Mouse (Mus musculus) splenic B cell, adult 2 months (primary cell): ENCODE results near the gene Gm49661.

Experiments
- DNase-seq: peaks from one replicate; pipeline ENCODE4 v3.0.0-alpha.2; 2011; ENCODE audit warnings: low read depth, low spot score
- H3K27me3 ChIP-seq: 2 replicates; pipeline ENCODE4 v1.6.1; 2012; ENCODE audit warnings: mild to moderate bottlenecking, low read length, moderate library complexity, mixed read lengths; ENCODE audit not compliant: control insufficient read depth, poor library complexity, insufficient read depth, severe bottlenecking
- H3K36me3 ChIP-seq: 2 replicates; pipeline ENCODE4 v1.6.1; 2012; ENCODE audit warnings: mild to moderate bottlenecking, low read length, moderate library complexity, mixed read lengths; ENCODE audit not compliant: control insufficient read depth, poor library complexity, insufficient read depth, severe bottlenecking

Gene Gm49661

DNA sequence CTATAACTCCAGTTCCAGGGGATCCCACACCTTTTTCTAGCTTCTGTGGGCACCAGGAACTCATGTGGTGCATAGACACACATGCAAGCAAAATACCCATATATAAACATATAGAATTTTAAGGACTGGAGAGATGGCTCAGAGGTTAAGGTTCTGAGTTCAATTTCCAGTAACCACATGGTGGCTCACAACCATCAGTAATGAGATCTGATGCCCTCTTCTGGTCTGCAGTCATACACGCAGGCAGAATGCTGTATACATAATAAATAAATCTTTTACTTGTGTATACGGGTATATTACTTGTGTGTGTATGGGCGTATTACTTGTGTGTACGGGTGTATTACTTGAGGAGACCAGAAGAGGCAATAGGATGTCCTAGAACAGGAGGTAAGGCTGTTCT lies 5.3 kb downstream of the Gm49661 start:
- DNase-seq, result no peak
- Histone ChIP-seq H3K36me3 (no peaks in the 10 kb centered on the region; the same call in 1 of the 2 replicates), H3K27me3 (no peaks in the 10 kb centered on the region)

DNA sequence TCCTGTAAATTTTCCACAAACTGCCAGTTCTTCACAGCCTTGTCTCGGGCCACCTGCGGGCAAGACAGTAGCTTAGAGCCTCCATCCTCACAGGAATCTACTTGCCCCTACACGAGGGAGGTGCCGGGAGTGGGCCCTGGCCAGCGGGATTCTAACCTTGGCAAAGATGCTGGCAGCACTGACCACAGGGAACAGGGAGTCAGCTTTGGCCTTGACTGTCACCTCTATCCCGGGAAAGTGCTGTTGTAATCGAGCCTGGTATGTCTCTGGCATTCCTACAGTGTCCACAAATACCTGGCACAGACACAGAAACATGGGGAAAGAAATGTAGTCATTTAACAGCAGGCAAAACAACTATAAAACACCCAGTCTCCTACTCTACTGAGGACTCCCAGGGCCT lies 9.4 kb downstream of the Gm49661 start:
- Histone ChIP-seq H3K36me3 (no peaks in the 10 kb centered on the region; the same call in 1 of the 2 replicates), H3K27me3 (no peaks in the 10 kb centered on the region)
- DNase-seq, result no peak

DNA sequence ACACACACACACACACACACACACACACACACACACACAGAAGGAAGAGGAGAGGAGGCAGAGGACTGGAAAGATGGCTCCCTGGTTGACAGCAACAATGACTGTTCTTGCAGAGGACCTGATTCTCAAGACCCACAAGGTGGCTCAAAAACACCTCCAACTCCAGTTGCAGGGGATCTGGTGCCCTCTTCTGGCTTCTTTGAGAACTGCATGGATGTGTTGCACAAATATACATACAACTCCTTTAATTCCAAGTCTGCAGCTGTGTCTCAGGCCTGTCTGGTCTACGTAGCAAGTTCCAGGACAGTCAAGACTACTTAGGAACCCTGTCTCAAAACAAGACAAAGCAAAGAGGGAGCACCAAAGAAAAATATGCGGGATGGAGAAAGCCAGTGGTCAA lies 12.5 kb downstream of the Gm49661 start:
- no peaks in the 10 kb centered on the region for H3K27me3 ChIP-seq
- no peaks in the 10 kb centered on the region for H3K36me3 ChIP-seq
- peak; percentile 88 for DNase-seq

DNA sequence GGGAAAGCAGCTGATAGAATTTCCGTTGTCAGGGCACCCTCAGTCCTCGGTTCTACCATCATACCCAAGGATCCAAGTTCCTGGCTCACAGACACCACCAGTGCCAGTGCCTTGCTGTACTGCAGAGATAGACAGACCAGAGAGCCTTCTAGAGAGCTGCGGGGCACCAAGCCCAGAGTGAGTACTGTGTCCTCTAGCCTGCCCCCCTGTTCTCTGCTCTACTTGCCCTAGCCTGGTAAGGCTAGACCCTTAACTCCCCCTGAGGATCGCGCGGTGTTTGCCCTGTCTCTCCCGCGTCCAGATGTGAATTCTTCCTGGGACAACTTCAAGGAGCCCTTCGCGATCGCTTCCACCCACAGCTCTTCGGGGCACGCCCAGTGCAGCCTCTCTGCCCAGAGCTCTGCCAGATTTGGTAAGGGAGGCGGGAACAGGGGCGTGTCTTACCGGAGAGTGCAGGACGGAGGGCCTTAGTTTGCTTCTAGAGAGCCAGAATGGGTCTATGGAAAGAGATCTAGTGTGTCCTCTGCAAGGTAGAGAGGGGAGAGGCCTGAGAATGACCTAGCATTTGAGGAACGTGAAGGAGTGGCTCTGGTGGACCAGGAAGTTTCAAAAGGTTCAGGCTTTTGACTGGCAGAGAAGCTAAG lies 16.5 kb downstream of the Gm49661 start:
- Histone ChIP-seq H3K27me3 (no peaks in the 10 kb centered on the region), H3K36me3 (no peaks in the 10 kb centered on the region)
- DNase-seq, result no peak

DNA sequence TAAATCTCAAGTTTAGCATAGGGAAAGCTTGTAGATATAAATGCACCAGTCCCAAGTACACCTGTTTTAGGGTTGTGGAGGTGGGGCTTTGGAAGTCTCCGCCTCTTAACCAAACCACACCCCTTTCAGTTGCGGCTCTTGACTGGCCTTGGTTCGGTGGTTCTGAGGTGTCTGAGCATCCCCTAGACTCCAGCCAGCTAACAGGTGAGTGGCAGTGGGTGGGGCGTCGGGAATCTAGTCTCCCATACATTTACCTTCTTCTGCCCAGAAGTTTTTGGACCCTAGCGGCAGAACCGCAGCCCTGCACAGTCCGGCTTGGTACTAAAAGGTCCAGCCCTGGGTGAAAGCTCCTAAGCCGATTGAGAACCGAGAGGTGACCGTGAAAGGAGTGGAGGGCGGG lies 19.5 kb downstream of the Gm49661 start:
- DNase-seq, result no peak
- no peaks in the 10 kb centered on the region for H3K36me3 ChIP-seq
- no peaks in the 10 kb centered on the region for H3K27me3 ChIP-seq

DNA sequence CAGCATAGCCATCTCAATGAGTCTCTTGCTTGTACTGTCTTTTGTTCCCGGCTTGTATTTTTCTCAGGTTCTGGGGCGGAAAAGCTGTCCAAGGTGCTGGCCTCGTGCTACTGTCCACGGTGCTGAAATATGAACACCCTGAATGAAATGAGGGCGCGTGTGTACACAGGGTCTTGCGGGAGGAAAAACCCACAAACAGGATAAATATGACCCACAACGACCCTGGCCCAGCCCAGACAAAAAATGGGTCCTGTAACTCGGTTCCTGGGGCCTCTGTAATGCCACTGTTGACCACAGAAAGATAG lies 22.0 kb downstream of the Gm49661 start:
- peak; percentile 65 for DNase-seq
- Histone ChIP-seq H3K36me3 (no peaks in the 10 kb centered on the region), H3K27me3 (no peaks in the 10 kb centered on the region)

DNA sequence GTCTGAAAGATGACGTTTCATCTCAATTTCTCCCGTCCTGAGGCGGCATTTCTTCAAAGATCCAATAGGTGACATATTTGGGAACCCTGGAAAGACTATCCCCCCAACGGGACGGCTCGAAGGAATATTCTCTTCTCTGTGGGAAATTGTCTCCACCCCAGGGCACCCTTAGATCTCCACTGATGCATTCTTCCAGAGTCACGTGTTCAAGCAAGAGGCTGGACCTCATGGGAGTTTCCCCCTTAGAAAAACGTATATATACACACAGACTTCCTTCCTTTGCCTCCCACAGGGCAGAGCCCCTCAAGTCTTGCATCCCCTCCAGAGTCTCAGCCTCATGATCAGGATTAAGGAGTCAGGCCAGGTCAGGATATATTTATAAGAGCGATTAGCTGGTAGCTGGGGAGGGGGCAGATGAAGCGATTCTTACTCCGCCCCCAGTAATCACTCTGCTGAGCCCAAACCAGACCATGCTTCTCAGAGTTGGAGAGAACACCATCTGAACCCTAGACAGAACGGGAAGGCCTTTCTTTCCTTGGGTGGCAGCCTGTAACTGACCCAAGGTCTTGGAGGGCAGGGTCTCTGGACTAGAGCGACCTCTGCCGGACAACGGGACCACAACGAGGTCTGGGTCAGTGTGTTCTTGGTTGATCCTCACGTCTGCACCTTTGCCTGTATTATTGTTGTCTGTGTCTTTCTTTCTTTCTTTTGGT lies 22.5 kb downstream of the Gm49661 start, which contains the start of gene Rtbdn:
TSS of gene Rtbdn (plus strand) at position 464 of the 713 bp plus-strand sequence.
- no peak for DNase-seq
- H3K27me3 ChIP-seq, result no peaks in the 10 kb centered on the region
- no peaks in the 10 kb centered on the region for H3K36me3 ChIP-seq

DNA sequence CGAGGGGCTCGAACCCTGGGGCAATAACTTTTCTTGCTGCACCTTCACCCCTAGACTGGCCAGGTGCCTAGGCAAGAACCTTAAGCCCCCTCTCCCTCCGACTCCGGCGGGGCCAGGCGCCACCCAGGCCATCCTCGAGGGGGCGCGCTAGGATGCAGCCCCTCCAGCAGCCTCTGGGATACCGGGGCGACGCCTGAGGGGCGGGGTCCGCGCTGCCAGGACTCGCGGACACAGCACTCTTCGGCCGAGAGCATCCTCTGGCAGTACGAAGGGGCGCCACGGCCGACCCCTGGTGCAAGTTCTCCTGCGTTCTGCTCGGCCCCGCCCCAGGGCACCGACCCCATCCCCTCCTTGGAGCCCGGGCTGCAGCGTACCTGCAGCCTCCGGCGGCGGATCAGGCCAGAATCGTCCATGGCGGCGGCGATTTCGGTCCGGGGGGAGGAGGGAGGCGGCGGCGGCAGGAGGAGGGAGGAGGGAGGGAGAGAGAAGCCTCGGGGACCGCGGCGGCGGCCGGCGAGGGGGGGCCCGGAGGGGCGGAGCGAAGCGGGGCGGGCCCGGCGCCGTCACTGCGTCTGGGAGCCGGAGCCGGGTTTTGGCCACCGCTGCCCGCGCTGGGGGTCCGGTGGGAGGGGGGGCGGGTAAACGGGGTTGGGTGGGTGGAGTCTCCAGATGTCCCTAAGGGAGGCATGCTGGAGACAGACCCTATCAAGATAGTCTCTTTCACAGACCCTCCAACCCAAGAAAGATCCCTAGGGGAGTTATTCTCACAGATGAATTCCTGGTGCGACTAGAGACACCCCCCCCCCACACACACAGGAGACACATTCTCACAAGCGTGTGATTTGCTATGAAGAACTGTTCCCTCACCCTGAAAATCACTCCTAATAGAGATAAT lies 23.4 kb downstream of the Gm49661 start:
- no peak for DNase-seq
- H3K27me3 ChIP-seq, result no peaks in the 10 kb centered on the region
- H3K36me3 ChIP-seq, result no peaks in the 10 kb centered on the region

DNA sequence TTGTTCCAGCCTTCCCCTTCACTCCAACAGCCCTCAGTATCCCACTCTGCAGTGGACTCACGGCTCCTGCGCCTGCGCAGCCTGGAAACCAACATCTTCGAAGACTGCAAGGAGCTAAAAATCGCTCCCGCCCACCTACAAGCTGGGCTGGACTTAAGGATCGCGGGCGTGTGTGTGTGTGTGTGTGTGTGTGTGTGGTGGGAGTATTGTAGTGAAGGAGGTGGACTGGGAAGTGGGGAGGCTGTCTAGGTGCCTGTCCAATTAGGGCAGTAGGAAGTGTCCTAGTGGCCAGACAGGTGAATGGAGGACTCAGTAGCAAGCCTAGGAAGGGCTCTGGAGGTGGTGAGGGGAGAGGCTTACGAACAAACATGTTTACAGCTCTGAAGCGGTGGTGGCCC lies 24.0 kb downstream of the Gm49661 start:
- no peaks in the 10 kb centered on the region for H3K36me3 ChIP-seq
- no peaks in the 10 kb centered on the region for H3K27me3 ChIP-seq
- DNase-seq, result no peak

DNA sequence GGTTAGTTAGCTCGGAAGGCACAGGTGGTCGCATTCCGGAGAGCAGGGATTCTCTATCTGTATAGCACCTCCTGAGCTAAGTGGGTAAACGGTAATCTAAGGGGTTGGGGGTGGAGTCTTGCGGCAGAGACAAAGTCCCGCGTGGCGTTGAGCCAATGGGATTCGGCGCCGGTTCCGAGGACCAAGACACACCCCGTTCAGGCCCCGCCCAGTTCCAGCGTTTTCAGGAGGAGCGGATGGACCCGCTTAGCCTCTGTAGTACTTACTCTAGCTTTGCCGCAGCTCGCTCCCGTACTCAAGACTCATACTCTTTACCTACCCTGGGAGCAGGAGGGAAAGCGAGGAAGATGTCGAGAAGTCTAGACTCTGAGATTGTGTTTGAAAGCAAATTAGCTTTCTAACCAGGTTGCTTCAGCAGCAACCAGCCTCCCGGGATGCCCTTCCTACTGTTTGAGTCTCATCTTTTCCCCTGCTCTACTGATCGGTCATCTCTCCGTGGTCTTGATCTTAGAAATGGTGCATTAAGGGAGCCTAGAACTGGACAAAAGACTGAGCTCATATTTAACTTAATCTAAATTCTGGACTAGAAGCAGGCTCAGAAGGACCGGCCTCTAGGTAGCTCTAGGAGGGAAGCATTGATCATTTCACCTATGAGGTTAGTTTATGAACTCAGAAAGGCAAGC lies 24.6 kb downstream of the Gm49661 start:
- Histone ChIP-seq H3K27me3 (no peaks in the 10 kb centered on the region), H3K36me3 (no peaks in the 10 kb centered on the region)
- peak; percentile 50 for DNase-seq

DNA sequence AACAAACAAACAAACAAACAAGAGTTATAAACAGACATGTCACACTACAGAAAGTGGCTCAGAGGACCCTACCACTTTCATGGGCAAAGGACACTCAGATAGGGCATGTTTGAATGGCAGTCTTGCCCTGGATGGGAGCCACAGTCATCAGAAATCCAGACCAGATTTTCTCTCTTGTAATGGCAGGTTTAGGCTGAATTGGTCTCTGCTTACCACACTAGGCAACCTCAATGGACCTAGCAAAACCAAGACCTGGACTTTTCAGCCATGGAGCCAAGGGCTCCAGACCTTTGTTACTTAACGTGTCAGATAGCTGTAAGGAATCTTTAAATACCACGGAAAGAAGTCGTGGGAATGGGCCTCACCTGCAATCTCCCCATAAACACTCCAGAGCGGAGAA lies 25.5 kb downstream of the Gm49661 start:
- Histone ChIP-seq H3K27me3 (no peaks in the 10 kb centered on the region), H3K36me3 (no peaks in the 10 kb centered on the region)
- DNase-seq, result no peak

DNA sequence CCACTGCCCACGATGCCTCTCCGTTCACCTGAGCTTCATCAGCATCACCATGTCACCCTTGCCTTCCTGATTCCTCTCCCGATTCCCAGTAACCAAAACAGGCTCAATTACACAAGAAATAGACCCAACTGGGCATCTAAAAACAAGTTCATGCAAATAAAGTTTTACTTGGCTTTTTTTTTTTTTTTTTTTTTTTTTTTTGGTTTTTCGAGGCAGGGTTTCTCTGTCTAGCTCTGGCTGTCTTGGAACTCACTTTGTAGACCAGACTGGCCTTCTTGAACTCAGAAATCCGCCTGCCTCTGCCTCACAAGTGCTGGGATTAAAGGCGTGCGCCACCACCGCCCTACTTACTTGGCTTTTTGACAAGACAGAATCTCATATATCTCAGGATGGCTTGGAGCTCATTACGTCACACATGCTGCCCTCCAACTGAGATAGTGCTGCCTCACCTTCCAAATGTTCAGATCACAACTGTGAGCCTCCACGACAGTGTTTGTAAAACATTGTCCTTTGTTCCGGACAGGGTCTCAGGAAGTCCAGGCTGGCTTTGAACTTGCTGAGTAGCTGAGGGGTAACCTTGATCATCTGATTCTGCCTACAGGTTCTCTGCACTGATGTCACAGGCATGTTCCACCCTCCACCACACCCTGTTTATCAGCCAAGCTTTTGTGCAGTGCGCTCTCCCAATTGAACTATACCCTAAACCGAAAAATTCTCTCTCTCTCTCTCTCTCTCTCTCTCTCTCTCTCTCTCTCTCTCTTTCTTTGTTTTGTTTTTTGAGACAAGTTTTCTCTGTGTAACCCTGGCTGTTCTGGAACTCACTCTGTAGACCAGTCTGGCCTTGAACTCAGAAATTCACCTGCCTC lies 31.4 kb downstream of the Gm49661 start:
- no peak for DNase-seq
- Histone ChIP-seq H3K27me3 (peaks cover 1% of the 10 kb centered on the region), H3K36me3 (no peaks in the 10 kb centered on the region)

DNA sequence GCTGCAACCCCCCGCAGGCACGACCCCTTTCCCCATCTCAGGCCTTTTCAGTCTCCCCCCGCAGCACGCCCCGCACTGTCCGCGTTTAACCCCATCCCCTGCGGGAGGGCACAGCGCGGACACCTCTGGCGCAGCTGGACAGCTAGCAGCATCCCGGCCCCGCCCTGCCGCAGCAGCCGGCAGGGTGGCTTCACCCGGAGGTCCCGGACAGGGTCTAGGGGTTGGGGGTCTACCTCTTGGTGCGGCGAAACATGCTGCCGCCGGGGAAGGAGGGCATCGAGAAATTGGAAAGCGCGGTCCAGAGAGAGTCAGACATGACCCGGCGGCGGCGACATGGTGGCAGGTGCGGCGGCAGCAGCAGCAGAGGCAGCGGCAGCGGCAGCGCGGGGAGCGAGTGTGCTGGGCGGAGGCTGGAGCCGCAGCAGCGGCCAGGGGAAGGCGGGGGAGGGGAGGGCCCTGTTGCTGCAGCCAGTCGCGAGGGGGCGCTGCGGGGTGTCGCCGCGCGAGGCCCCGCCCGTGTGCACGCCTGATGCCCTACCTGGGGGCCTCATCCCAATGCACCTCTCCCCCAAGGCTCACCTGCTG lies 32.2 kb downstream of the Gm49661 start, which contains the start of gene Mast1:
TSS of gene Mast1 (minus strand) at position 398 of the 585 bp plus-strand sequence.
- Histone ChIP-seq H3K27me3 (peaks cover 1% of the 10 kb centered on the region), H3K36me3 (no peaks in the 10 kb centered on the region)
- peak; percentile 81 for DNase-seq
